ENCODE assay signal across 8 mouse cellular contexts in genomic region chr5:125268033-125268765, GRCm38 (mm10).
DNase-seq lines count a peak whose midpoint lies in the region; ATAC-seq and TF ChIP-seq lines count a peak whose summit lies in the region.

No protein-coding gene starts in this region.

- WGBS in hindbrain, embryonic 13.5 days = 17% methylated on average over 10 of the region's 10 CpGs

- H3K9me3 ChIP-seq in ES-E14 (ENCODE audit: control insufficient read depth, insufficient read depth, low read depth, low read length) = no peaks in the 10 kb centered on the region
- no peaks in the 10 kb centered on the region for H3K9me3 ChIP-seq in hindbrain, embryonic 13.5 days

- peak overlapping the region; percentile 43 for H3K4me2 ChIP-seq in hindbrain, embryonic 13.5 days

- no peaks in the 10 kb centered on the region for H3K36me3 ChIP-seq in ES-E14 (ENCODE audit: control insufficient read depth, insufficient read depth, low read length, poor library complexity, severe bottlenecking)
- no peaks in the 10 kb centered on the region for H3K36me3 ChIP-seq in hindbrain, embryonic 13.5 days

- no peak overlapping the region for H3K4me3 ChIP-seq in ES-E14 (ENCODE audit: insufficient read depth in 1 of 2, low read depth in 1 of 2, low read length in 2 of 2, poor library complexity in 1 of 2, severe bottlenecking in 1 of 2)
- 0 out of 2 replicates have a peak overlapping the region, but pooled peaks have one; percentile 19 for H3K4me3 ChIP-seq in hindbrain, embryonic 13.5 days

- no peak for DNase-seq in ES-E14 (ENCODE audit: low read depth, low spot score)
- peak; percentile 89 for DNase-seq in cerebellum, adult 8-10 months
- peak; percentile 86 to 90 for DNase-seq in frontal cortex, postnatal 25 days (ENCODE audit: low spot score in 2 of 2)
- peak; percentile 81 to 95 for DNase-seq in layer of hippocampus, postnatal 25 days (ENCODE audit: extremely low spot score in 1 of 2, low spot score in 1 of 2)
- DNase-seq in lung, postnatal 14 days = peak; percentile 88
- DNase-seq in retina, embryonic 14.5 days (ENCODE audit: low spot score) = peak; percentile 89
- peak; percentile 50 to 72 for DNase-seq in urinary bladder, adult 18-20 months (ENCODE audit: low spot score in 2 of 2)

- no peak overlapping the region for H3K9ac ChIP-seq in ES-E14 (ENCODE audit: insufficient read depth, low read depth, low read length, poor library complexity, severe bottlenecking)
- peak overlapping the region; percentile 59 for H3K9ac ChIP-seq in hindbrain, embryonic 13.5 days

- no peak for ATAC-seq in hindbrain, embryonic 13.5 days (ENCODE audit: low FRiP score)

- H3K27ac ChIP-seq in ES-E14 (ENCODE audit: insufficient read depth, low read depth, low read length, poor library complexity, severe bottlenecking) = no peak overlapping the region
- H3K27ac ChIP-seq in hindbrain, embryonic 13.5 days = peak overlapping the region; percentile 95

- in situ Hi-C loops in ES-E14 (cut with MboI; ENCODE audit: low sequenced_read_pairs in 2 of 2, unreplicated experiment in 2 of 2) = no loop called here

- H3K4me1 ChIP-seq in ES-E14 (ENCODE audit: control insufficient read depth in 2 of 2, insufficient read depth in 2 of 2, low read length in 2 of 2, poor library complexity in 1 of 2) = peaks cover 0 to 2% of the 10 kb centered on the region in 2 experiments; a peak in 1 of 4 replicates
- H3K4me1 ChIP-seq in hindbrain, embryonic 13.5 days (replicated peaks) = peaks cover 58% of the 10 kb centered on the region

- no peaks in the 10 kb centered on the region for H3K27me3 ChIP-seq in hindbrain, embryonic 13.5 days

TF ChIP-seq in ES-E14, 5 proteins besides CTCF, POLR2A, EP300 and RAD21:
- TF ChIP-seq ZNF384 (IDR thresholded peaks at IDR 0.05; ENCODE audit: low read depth, low read length) (0 out of 2 replicates have a peak, but pooled peaks have one; percentile 38), HCFC1 (IDR thresholded peaks at IDR 0.05; ENCODE audit: borderline replicate concordance, insufficient read depth, low read length) (no peak; the same call in 1 of the 2 replicates), ZC3H11A (IDR thresholded peaks at IDR 0.05; ENCODE audit: borderline replicate concordance, low read depth, low read length) (peak; percentile 53; the same call in 1 of the 2 replicates)
